Mouse (Mus musculus) bone marrow, adult 2 months (tissue): Measurements from ENCODE around the gene Gm49393.

Experiments used
- CTCF ChIP-seq: fragments of 200-500 bp; IDR thresholded peaks from 2 replicates; pipeline ENCODE4 v1.5.1; 2011; ENCODE audit warnings: low read length, control low read depth; ENCODE audit not compliant: control insufficient read depth, insufficient read depth
- POLR2A ChIP-seq: fragments of 200-500 bp; IDR thresholded peaks from 2 replicates; pipeline ENCODE4 v1.6.1; 2011; ENCODE audit warnings: low read depth, mild to moderate bottlenecking, control low read depth, low read length, borderline replicate concordance; ENCODE audit not compliant: control insufficient read depth

DNA sequence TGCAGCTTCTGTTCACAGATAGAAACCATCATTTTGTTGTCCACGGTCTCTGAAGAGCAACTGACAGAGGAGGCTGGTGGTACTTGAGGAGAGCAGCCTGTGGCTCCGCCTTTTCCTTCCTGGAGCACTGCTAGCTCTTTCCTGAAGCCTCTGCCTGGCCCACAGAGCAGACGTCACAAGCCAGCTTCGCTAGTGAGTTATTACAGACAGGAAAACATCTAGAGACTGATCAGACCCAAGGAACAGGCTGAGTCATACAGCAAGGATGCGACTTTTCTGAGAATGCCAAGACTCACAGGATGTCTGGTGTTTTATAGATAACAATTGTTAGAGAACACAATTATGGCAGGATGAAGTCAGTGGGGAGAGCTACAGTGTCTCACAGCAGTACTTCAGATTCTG lies 1.1 kb upstream of the Gm49393 start, which contains the start of the genes Gm49391 and Ctla2a:
- TF ChIP-seq CTCF (no peak), POLR2A (no peak)
